Mouse (Mus musculus): ENCODE measurements around the gene Krt78.
"Not testable (repeated sequence)": the region's sequence is repeated elsewhere in the genome, so short reads cannot be mapped to it uniquely, and the experiment has no call there.

The Krt78 gene

DNA sequence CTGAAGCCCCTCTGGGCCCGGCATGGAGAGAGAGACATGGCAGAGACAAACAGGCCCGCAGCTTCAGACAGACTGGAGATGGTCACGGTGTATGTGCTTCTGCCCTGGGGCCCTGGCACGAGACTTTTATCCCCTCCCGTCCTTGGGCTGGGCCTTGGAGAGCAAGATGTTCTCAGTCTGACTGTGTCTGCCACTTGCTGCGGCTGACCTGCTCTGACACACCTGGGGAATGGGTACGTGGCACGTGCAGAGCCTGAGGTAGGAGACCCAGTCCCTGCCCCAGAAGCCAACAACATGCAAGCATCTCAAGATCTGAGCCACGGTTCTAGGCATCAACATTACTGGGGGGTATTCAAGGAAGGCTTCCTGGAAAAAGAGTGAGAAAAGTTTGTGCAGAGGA lies at the start of gene Krt78:
Gene Krt78, minus strand, starts transcription at position 101 of the 400 bp plus-strand sequence.
- DNase-seq (ENCODE audit: low spot score), result no peak

DNA sequence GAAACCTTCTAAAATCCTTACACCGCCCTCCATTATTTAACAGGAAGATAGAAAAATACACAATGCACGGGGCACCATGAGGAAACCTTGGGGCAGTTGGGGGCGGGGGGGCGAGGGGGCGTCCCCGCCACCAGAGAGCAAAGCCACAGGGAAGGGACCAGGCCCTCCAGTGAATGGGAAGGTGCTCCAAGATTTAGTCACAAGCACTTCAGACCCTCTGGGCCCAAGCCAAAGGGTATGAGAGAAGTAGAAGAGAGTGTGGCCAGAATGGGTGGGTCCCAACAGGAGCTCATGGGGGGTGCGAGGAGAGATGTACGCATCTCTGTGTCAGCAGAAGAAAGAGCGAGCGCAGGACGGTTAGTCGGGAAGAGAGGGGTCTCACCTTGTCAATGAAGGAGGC lies 49.4 kb upstream of the Krt78 start:
- no peak for DNase-seq (ENCODE audit: low spot score)

DNA sequence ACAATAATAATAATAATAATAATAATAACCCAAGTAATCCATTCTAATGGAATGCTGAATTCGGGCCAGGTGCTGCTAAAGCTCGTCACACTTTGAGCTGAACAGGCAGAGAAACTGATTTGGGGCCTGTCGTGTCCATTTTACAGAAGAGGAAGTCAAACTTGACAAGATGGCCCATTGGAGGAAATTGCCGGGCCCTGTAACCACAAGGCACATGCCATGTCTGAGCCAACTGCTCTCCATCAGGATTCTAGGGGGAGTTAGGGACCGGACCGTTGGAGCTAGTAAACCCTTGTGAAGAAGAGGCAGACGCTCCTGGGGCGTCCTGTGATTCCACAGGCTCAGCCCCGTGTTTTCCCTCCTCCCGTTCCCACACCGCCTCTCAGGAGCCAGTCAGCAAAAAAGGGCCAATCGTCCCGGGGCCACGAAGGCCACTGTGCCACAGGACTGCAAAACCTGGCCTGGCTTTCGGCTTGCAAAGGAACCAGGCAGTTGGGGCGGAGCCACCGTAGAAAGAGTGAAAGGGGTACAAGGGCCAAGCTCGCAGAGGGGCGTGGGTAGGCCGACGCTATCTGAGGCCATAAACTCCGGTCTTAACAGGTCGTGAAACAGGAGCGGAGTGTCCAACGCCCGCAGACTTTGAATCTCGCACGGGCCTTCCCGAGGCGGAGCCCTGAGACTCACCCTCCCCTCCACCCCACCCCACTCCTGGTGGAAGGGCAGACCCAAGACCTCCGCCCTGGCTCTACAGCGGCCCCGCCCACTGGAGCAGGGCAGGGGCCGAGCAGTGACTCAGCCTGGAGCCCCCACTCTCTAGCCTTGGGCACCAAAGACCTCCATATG lies 48.8 kb upstream of the Krt78 start:
- DNase-seq (ENCODE audit: low spot score), result peak; percentile 72

- DNase-seq (ENCODE audit: low spot score), result no peak
These were observed 45.7 kb upstream of the Krt78 start for GRCm38 (mm10) chr15:101999676-102000335.

GRCm38 (mm10) chr15:101999156-101999555 lies 45.1 kb upstream of the Krt78 start:
- DNase-seq (ENCODE audit: low spot score), result no peak

GRCm38 (mm10) chr15:101996450-101997078 lies 42.5 kb upstream of the Krt78 start:
- DNase-seq (ENCODE audit: low spot score), result not testable (repeated sequence)

GRCm38 (mm10) chr15:101995484-101996236 lies 41.6 kb upstream of the Krt78 start:
- DNase-seq (ENCODE audit: low spot score), result no peak

DNA sequence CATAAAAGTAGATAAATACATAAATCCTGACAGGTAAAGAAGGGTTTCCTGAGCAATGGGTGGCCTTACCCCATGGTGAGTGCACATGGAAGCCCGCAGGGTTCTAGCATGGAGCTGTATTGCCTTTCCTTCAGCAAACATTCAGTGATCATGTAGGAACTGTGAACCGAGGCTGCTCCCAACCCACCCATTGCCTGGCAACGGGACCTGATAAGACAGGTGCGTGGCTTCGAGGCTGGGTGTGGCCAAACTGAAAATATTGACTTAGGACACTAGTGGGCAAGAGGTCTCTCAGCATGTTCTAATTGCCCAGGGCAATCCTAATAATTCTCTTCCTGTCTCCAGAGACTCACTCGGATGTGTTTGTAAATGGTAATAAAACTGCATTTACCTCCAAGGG lies 40.3 kb upstream of the Krt78 start:
- DNase-seq (ENCODE audit: low spot score), result no peak

GRCm38 (mm10) chr15:101990946-101991345 lies 36.9 kb upstream of the Krt78 start:
- no peak for DNase-seq (ENCODE audit: low spot score)

- no peak for DNase-seq (ENCODE audit: low spot score)
These were observed 34.6 kb upstream of the Krt78 start for GRCm38 (mm10) chr15:101988714-101989113.

DNA sequence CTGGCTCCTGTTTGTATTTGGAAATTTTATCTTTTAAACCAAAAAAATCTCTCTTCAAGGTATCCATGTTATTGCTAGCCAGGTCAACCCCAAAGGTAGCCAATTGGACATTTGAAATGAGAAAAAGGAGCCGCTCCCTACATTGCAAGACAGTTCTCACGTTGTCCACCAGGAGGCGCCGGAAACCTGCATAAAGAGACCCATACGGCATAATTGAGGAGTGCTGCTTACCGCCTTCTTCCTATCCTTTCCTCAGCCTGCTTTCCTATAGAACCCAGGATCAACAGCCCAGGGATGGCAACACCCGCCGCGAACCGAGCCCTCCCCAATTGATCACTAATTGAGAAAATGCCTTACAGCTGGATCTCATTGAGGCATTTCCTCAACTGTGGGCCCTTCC lies 34.0 kb upstream of the Krt78 start:
- DNase-seq (ENCODE audit: low spot score), result peak; percentile 92

- no peak for DNase-seq (ENCODE audit: low spot score)
These were observed 30.7 kb upstream of the Krt78 start for GRCm38 (mm10) chr15:101984746-101985145.

DNA sequence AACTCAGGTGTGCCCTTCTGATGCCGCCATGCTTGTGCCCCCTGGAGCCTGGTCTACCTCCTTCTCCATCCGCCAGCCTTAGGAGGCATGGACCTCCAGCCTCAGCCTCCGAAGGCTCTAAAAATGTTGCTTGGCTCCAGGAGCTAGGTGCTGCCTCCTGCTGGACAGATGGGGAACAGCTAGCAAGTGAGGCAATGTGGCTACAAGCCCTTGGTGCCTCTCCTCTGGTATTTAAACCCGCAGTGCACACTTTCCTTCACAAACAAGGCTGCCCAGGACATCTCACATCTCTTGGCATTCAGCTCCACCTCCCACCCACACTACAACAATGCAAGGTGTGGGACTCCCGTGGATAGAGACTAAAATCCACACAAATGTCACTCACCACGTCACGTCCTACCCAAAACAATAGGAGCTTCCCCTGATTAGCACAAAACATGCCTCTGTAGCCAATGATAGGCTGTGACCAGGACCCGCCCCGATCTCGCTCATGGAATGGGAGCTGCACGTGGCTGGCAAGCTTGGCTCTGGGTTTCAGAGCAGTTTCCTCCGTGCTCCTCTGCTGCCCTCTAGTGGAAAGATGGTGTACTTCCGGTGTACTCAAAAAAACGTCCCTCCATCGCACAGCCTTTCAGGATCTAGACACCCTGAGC lies 30.0 kb upstream of the Krt78 start:
- peak; percentile 95 for DNase-seq (ENCODE audit: low spot score)

DNA sequence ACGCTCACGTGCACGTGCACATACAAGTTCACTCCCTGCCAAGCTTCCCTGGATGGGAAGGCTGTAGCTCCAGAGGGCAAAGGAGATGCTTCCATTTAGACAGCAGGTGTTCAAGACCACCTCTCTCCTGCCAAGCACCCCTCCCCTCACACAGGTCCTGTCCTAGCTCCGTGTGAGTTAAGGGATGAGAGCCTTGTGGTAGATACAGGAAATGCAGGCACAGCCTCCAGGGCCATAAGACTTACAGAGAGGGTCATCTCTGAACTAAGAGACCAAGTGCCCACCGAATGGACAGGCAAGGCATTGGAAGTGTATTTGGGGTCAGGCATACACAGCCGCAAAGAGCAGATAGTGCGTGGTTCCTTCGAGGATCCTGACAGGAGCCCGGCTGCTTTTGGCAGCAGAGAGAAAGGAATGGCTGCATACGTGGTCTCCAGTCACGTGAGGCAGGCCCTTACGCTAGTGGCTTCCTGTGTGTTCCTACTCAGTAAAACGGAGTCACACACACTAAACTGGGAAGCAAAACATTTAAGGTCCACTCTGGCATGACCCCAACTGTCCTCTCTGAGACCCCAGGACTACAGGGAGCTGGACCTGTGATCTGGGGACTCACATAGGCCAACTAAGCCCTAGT lies 29.3 kb upstream of the Krt78 start:
- DNase-seq (ENCODE audit: low spot score), result no peak

- DNase-seq (ENCODE audit: low spot score), result no peak
These were observed 26.8 kb upstream of the Krt78 start for GRCm38 (mm10) chr15:101980849-101981248.

GRCm38 (mm10) chr15:101977043-101977726 lies 23.1 kb upstream of the Krt78 start:
- DNase-seq (ENCODE audit: low spot score), result peak; percentile 94

DNA sequence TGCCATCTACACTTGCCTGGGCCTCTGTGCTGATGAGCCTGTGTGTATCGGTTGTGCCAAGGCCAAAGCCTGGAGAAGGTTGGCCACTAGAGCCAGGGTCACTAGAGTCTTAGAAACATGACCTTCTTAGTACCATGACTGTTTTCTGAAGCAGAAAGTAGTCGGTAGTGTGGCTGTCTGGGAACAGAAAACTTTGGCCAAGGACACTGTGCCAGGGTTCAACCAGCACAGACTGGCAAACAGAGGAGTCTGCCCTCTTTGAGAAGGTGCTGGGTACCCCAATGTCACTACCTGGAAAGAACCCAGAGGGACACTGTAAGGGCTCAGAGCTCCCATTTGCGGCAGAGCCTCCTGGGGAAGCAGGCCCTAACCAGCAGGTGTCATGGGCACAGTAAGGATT lies 22.6 kb upstream of the Krt78 start:
- no peak for DNase-seq (ENCODE audit: low spot score)

- DNase-seq (ENCODE audit: low spot score), result peak; percentile 69
These were observed 21.9 kb upstream of the Krt78 start for GRCm38 (mm10) chr15:101976023-101976422.

GRCm38 (mm10) chr15:101974083-101974845 lies 20.2 kb upstream of the Krt78 start:
- peak; percentile 51 for DNase-seq (ENCODE audit: low spot score)
